Comparison of ENCODE assay signal across 10 mouse cellular contexts in genomic region chr14:14803921-14804517, GRCm38 (mm10). TPM values are rescaled to one million over a fixed set of nuclear protein-coding genes. Genes with fewer than 3 reads are reported as not detected.
A peak's percentile ranks its signal among the peaks of the same experiment; 100 is the strongest.
DNase-seq lines count a peak whose midpoint lies in the region; ATAC-seq lines count a peak whose summit lies in the region.
"Had no signal": no experiment of that assay in that cellular context is flagged by ENCODE, and none has a peak within 500 bp of the region (broad histone marks: within the 10 kb centered on the region; RNA-seq: fewer than 3 reads in every experiment).

No protein-coding gene starts in this region.

- peaks cover 7% of the 10 kb centered on the region; the same call in 1 of the 2 replicates for H3K36me3 ChIP-seq in midbrain, embryonic 14.5 days (ENCODE audit: control insufficient read depth, insufficient read depth, low read length)

- H3K4me2 ChIP-seq in midbrain, embryonic 14.5 days (ENCODE audit: low read length): no peak overlapping the region
- H3K4me2 ChIP-seq: heart, embryonic 13.5 days had no signal

- H3K9ac ChIP-seq in midbrain, embryonic 14.5 days (replicated peaks; ENCODE audit: low read length): no peak overlapping the region
- H3K9ac ChIP-seq: heart, embryonic 13.5 days had no signal

- H3K4me3 ChIP-seq in midbrain, embryonic 14.5 days (replicated peaks; ENCODE audit: low read depth, low read length): no peak overlapping the region
- H3K4me3 ChIP-seq: heart, embryonic 13.5 days had no signal

- H3K27me3 ChIP-seq in midbrain, embryonic 14.5 days (ENCODE audit: control insufficient read depth, insufficient read depth, low read length): no peaks in the 10 kb centered on the region
- H3K27me3 ChIP-seq: CH12.LX; heart, embryonic 13.5 days had no signal

- H3K9me3 ChIP-seq in midbrain, embryonic 14.5 days (ENCODE audit: control insufficient read depth, low read length): no peaks in the 10 kb centered on the region
- H3K9me3 ChIP-seq: heart, embryonic 13.5 days had no signal

- ATAC-seq in frontal cortex, adult (ENCODE audit: low TSS enrichment): peak; percentile 83; the same call in 1 of the 2 replicates
- ATAC-seq in midbrain, embryonic 14.5 days (ENCODE audit: low FRiP score, low TSS enrichment): peak; percentile 64

- no peak overlapping the region for H3K27ac ChIP-seq in midbrain, embryonic 14.5 days (replicated peaks; ENCODE audit: low read depth, low read length)
- H3K27ac ChIP-seq: heart, embryonic 13.5 days had no signal

- WGBS in midbrain, embryonic 14.5 days: 15% methylated on average over 10 of the region's 10 CpGs

- peak; percentile 11 to 40 for DNase-seq in lung, adult 18-20 months
- no peak for DNase-seq in lung, postnatal 10 days
- DNase-seq in layer of hippocampus, adult 8-10 months (ENCODE audit: low spot score in 2 of 2): peak; percentile 37 to 54
- DNase-seq in midbrain, embryonic 14.5 days: peak; percentile 57
- DNase-seq in testis, postnatal 14 days (ENCODE audit: low spot score): peak; percentile 22
- DNase-seq in gastrocnemius, adult 18-20 months (ENCODE audit: low spot score): no peak
- no peak for DNase-seq in MN1 (ENCODE audit: low spot score)

- H3K4me1 ChIP-seq in midbrain, embryonic 14.5 days (ENCODE audit: control insufficient read depth, insufficient read depth, low read length): no peaks in the 10 kb centered on the region
- H3K4me1 ChIP-seq: heart, embryonic 13.5 days had no signal

RNA-seq across cellular contexts. Expression of gene Nek10, which starts 0.8 kb away (rescaled TPM):
- total RNA-seq in layer of hippocampus, adult 8-10 months (2022): 1 to 10 TPM; 4.0 to 5.3 (median 4.6) TPM
- 0.03 and 0.04 TPM in 2 replicates for polyA plus RNA-seq in midbrain, embryonic 14.5 days (2014; fragmentation: Nextera tagmentation; extraction: Ambion mirVana)
- under 1 TPM; 0.05 to 0.07 TPM for total RNA-seq in gastrocnemius, adult 18-20 months (2021)

Comparison
In these comparisons a context has a peak if more than half of its experiments do, and no peak if none do; other contexts are left out.
1. DNase-seq: peak in lung, adult 18-20 months (2 of 2), layer of hippocampus, adult 8-10 months (2 of 2), midbrain, embryonic 14.5 days (single experiment) and testis, postnatal 14 days (single experiment); none in lung, postnatal 10 days (single experiment), gastrocnemius, adult 18-20 months (single experiment) and MN1 (single experiment).
2. RNA of gene Nek10, which starts 0.8 kb away (total RNA-seq): 4.0 to 5.3 TPM in layer of hippocampus, adult 8-10 months; 0.05 to 0.07 TPM in gastrocnemius, adult 18-20 months; every median in the first group is over 4 times any median in the second.